Mouse (Mus musculus) CH12.LX (cell line): ENCODE measurements around the gene Rhof. TPM values are rescaled to one million over a fixed set of nuclear protein-coding genes. Genes with fewer than 3 reads are reported as not detected.

Experiments used
- DNase-seq: peaks from one replicate; pipeline ENCODE4 v3.0.0-alpha.2; 2013; ENCODE audit errors: extremely low read depth
- H3K27ac ChIP-seq: 2 replicates; pipeline ENCODE4 v1.5.1; 2012; ENCODE audit warnings: low read depth, mild to moderate bottlenecking, control low read depth, moderate library complexity; ENCODE audit not compliant: insufficient read depth
- H3K27me3 ChIP-seq: replicated peaks from 2 replicates; pipeline ENCODE3; 2012; ENCODE audit warnings: inconsistent platforms
- H3K36me3 ChIP-seq, 2 experiments: replicated peaks in 1 of 2; 2 replicates each; pipeline versions ENCODE3 to v1.6.1; 2012; ENCODE audit warnings: inconsistent platforms in 1 of 2, low read length in 1 of 2, mild to moderate bottlenecking in 1 of 2, mixed read lengths in 1 of 2, moderate library complexity in 1 of 2; ENCODE audit not compliant: control insufficient read depth in 1 of 2, insufficient read depth in 1 of 2
- H3K4me1 ChIP-seq, 2 experiments: 2 replicates each; pipeline ENCODE4 v1.6.1; 2012; ENCODE audit warnings: inconsistent platforms in 1 of 2, moderate library complexity in 1 of 2; ENCODE audit not compliant: insufficient read depth in 2 of 2, control insufficient read depth in 1 of 2
- H3K4me2 ChIP-seq: 2 replicates; pipeline ENCODE4 v1.6.1; 2012; ENCODE audit warnings: low read depth, mild to moderate bottlenecking, control low read depth; ENCODE audit not compliant: poor library complexity, insufficient read depth, severe bottlenecking
- H3K4me3 ChIP-seq, 3 experiments: fragments of 150-350 bp in 1 of 3; sonication (generic) in 1 of 3; replicated peaks in 1 of 3; 2 replicates each; pipeline versions ENCODE3 to v1.5.1; 2011 to 2012; ENCODE audit warnings: low read depth in 2 of 3, low read length in 2 of 3, mild to moderate bottlenecking in 2 of 3, moderate library complexity in 2 of 3, control low read depth in 1 of 3, improper control_type of control experiment in 1 of 3, inconsistent platforms in 1 of 3, mixed read lengths in 1 of 3; ENCODE audit not compliant: poor library complexity in 1 of 3
- H3K79me2 ChIP-seq: replicated peaks from 2 replicates; pipeline ENCODE4 v1.6.1; 2012; ENCODE audit warnings: mild to moderate bottlenecking, moderate library complexity; ENCODE audit not compliant: control insufficient read depth, poor library complexity, insufficient read depth, severe bottlenecking; ENCODE audit errors: extremely low read depth
- H3K9ac ChIP-seq: 2 replicates; pipeline ENCODE4 v1.6.1; 2012; ENCODE audit warnings: low read depth, mild to moderate bottlenecking, control low read depth, moderate library complexity; ENCODE audit not compliant: insufficient read depth
- H3K9me3 ChIP-seq: replicated peaks from 2 replicates; pipeline ENCODE3; 2012; ENCODE audit warnings: low read length, inconsistent platforms, mixed read lengths
- BHLHE40 ChIP-seq: IDR thresholded peaks from 2 replicates; pipeline ENCODE4 v1.6.1; 2011; ENCODE audit warnings: mild to moderate bottlenecking, low read depth, low read length, improper control_type of control experiment
- CHD2 ChIP-seq: IDR thresholded peaks from 2 replicates; pipeline ENCODE4 v1.6.1; 2011; ENCODE audit warnings: low read length, improper control_type of control experiment
- CTCF ChIP-seq, 2 experiments: IDR thresholded peaks in 1 of 2; conservative IDR thresholded peaks in 1 of 2; 2 replicates each; pipeline ENCODE4 v1.5.1; 2011 to 2012; ENCODE audit warnings: low read depth in 2 of 2, low read length in 2 of 2, improper control_type of control experiment in 1 of 2, inconsistent platforms in 1 of 2, mild to moderate bottlenecking in 1 of 2, moderate library complexity in 1 of 2
- E2F4 ChIP-seq: IDR thresholded peaks from 2 replicates; pipeline ENCODE4 v1.6.1; 2011; ENCODE audit warnings: low read depth, low read length, improper control_type of control experiment; ENCODE audit not compliant: insufficient replicate concordance
- ETS1 ChIP-seq: conservative IDR thresholded peaks from 2 replicates; pipeline ENCODE4 v1.6.1; 2012; ENCODE audit warnings: low read depth, mild to moderate bottlenecking, inconsistent platforms, low read length, improper control_type of control experiment, moderate library complexity
- GABPA ChIP-seq: IDR thresholded peaks from 2 replicates; pipeline ENCODE4 v1.6.1; 2012; ENCODE audit warnings: low read depth, low read length, improper control_type of control experiment, inconsistent platforms; ENCODE audit not compliant: insufficient replicate concordance
- IRF4 ChIP-seq: IDR thresholded peaks from 2 replicates; pipeline ENCODE4 v1.6.1; 2014; ENCODE audit warnings: low read depth, mild to moderate bottlenecking, inconsistent platforms, low read length, improper control_type of control experiment
- MAFK ChIP-seq: IDR thresholded peaks from 2 replicates; pipeline ENCODE4 v1.6.1; 2011; ENCODE audit warnings: low read length, improper control_type of control experiment; ENCODE audit not compliant: insufficient replicate concordance
- MAX ChIP-seq: IDR thresholded peaks from 2 replicates; pipeline ENCODE4 v1.6.1; 2011; ENCODE audit warnings: low read length, improper control_type of control experiment
- MAZ ChIP-seq: IDR thresholded peaks from 2 replicates; pipeline ENCODE4 v1.6.1; 2012; ENCODE audit warnings: low read depth, mild to moderate bottlenecking, inconsistent platforms, low read length, improper control_type of control experiment, moderate library complexity
- NELFE ChIP-seq: IDR thresholded peaks from 2 replicates; pipeline ENCODE4 v1.6.1; 2011; ENCODE audit warnings: low read depth, low read length, improper control_type of control experiment
- NRF1 ChIP-seq: IDR thresholded peaks from 2 replicates; pipeline ENCODE4 v1.6.1; 2014; ENCODE audit warnings: low read depth, mild to moderate bottlenecking, inconsistent platforms, low read length, improper control_type of control experiment, moderate library complexity
- PAX5 ChIP-seq: IDR thresholded peaks from 2 replicates; pipeline ENCODE4 v1.6.1; 2012; ENCODE audit warnings: low read length, inconsistent platforms, mixed read lengths
- POLR2A ChIP-seq: IDR thresholded peaks from 2 replicates; pipeline ENCODE4 v1.6.1; 2011; ENCODE audit warnings: low read depth, mild to moderate bottlenecking, improper control_type of control experiment, low read length
- POLR2AphosphoS2 ChIP-seq: IDR thresholded peaks from 2 replicates; pipeline ENCODE4 v1.6.1; 2011; ENCODE audit warnings: low read depth, low read length, improper control_type of control experiment
- RAD21 ChIP-seq: IDR thresholded peaks from 2 replicates; pipeline ENCODE4 v1.6.1; 2011; ENCODE audit warnings: low read depth, mild to moderate bottlenecking, low read length, improper control_type of control experiment, moderate library complexity
- SIN3A ChIP-seq: IDR thresholded peaks from 2 replicates; pipeline ENCODE4 v1.6.1; 2012; ENCODE audit warnings: low read length, improper control_type of control experiment, inconsistent platforms
- SMC3 ChIP-seq: IDR thresholded peaks from 2 replicates; pipeline ENCODE4 v1.6.1; 2011; ENCODE audit warnings: low read depth, low read length, improper control_type of control experiment
- TBP ChIP-seq: conservative IDR thresholded peaks from 2 replicates; pipeline ENCODE4 v1.6.1; 2011; ENCODE audit warnings: low read depth, low read length, improper control_type of control experiment
- TCF12 ChIP-seq: IDR thresholded peaks from 2 replicates; pipeline ENCODE4 v1.6.1; 2014; ENCODE audit warnings: low read depth, mild to moderate bottlenecking, inconsistent platforms, low read length, improper control_type of control experiment
- USF1 ChIP-seq: IDR thresholded peaks from 2 replicates; pipeline ENCODE4 v1.6.1; 2014; ENCODE audit warnings: low read depth, mild to moderate bottlenecking, inconsistent platforms, low read length, improper control_type of control experiment
- ZC3H11A ChIP-seq: IDR thresholded peaks from 2 replicates; pipeline ENCODE4 v1.6.1; 2012; ENCODE audit warnings: low read depth, mild to moderate bottlenecking, inconsistent platforms, low read length, improper control_type of control experiment
- ZKSCAN1 ChIP-seq: IDR thresholded peaks from 2 replicates; pipeline ENCODE4 v1.6.1; 2012; ENCODE audit warnings: low read depth, inconsistent platforms, low read length, improper control_type of control experiment, borderline replicate concordance
- dilution Hi-C: fragments of 300-500 bp; cut with MboI; formaldehyde crosslinking; loops from 2 replicates; pipeline ENCODE4 v1.14.3; 2020; ENCODE audit warnings: low sequenced_read_pairs; ENCODE audit not compliant: extremely low pct_unique_long_range_greater_than_20kb, extremely low pct_ligation_motif_present
- in situ Hi-C: fragments of 300-500 bp; cut with MboI; formaldehyde crosslinking; loops from 3 replicates; pipeline ENCODE4 v1.14.3; 2019; ENCODE audit warnings: low sequenced_read_pairs, low pct_ligation_motif_present, low pct_unique_long_range_greater_than_20kb, mixed read lengths
- polyA plus RNA-seq: library from polyadenylated mRNA; unstranded; fragments of >175 nt; gene quantifications from 2 replicates; pipeline ENCODE4 v1.2.1, GENCODE M21; 2012; ENCODE audit warnings: low read depth; ENCODE audit not compliant: insufficient read length
- total RNA-seq, 2 experiments: library from RNA; depleted of rRNA; stranded (reverse); fragments of 300-350 nt in 1 of 2; fragments of >200 nt in 1 of 2; gene quantifications; 2 replicates each; pipeline ENCODE4 v1.2.3; 2012 to 2014

Gene Rhof
- total and polyA plus RNA-seq, 3 experiments: 33.6 to 56.9 (median 45.4) TPM

DNA sequence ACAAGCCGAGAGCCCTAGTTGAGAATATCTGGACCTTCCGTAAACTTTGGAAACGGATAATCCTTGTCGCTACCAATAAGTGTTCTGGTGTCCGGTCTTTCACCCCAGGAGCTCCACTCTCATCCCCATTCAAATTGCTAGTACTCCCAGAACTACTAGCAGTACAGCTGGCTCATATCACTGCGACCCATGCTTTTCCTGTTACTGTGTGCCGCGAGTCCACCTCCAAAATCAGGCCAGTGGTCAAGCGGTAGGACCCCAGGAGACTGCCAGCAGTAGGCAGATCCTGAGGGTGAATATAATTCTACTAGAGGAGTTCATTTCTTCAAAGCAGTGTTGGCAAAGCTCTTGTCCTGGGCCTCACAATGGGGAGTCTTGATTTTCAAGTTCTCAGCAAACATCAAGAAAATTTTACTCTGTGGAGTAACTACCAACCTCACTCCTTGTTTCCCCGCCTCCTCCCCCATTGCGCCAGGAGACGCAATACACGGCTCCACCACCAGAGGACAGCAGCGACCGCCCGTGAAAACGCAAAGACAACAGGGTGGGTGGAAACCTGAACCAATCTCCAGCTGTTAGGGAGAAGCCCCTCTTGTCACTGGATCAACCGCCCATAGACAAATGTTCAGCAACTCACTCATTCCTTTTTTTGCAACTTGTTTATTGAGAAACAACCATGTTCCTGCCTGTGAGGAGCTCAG, 741 bp upstream of the Rhof start:
- no peak overlapping the region for H3K4me3 ChIP-seq
- dilution Hi-C loops: no loop called here
- peaks cover 10 to 81% of the 10 kb centered on the region in 2 experiments for H3K4me1 ChIP-seq
- no peak overlapping the region for H3K4me2 ChIP-seq
- H3K9ac ChIP-seq: no peak overlapping the region
- H3K79me2 ChIP-seq: peaks cover 45% of the 10 kb centered on the region
- peaks cover 25 to 57% of the 10 kb centered on the region in 2 experiments for H3K36me3 ChIP-seq
- DNase-seq: peak; percentile 70
- H3K9me3 ChIP-seq: no peaks in the 10 kb centered on the region
- in situ Hi-C loops: loop anchor here (5.0 kb wide), 1 partner anchor 71 kb away; no protein-coding TSS in a partner anchor
- no peaks in the 10 kb centered on the region for H3K27me3 ChIP-seq
- H3K27ac ChIP-seq: peak overlapping the region; percentile 29; the same call in 1 of the 2 replicates
- TF ChIP-seq PAX5 (no peak), E2F4 (no peak), GABPA (no peak), TCF12 (0 out of 2 replicates have a peak, but pooled peaks have one; percentile 24), ZC3H11A (peak; percentile 61), MAFK (no peak), CTCF (conservative IDR thresholded peaks at IDR 0.05 in 1 of 2, IDR thresholded peaks at IDR 0.05 in 1 of 2; ENCODE audit: low read depth in 2 of 2, low read length in 2 of 2) (peak; percentile 92 to 99), MAX (0 out of 2 replicates have a peak, but pooled peaks have one; percentile 1), ETS1 (no peak), POLR2AphosphoS2 (no peak), RAD21 (peak; percentile 93), NELFE (peak; percentile 56; the same call in 1 of the 2 replicates), NRF1 (no peak), POLR2A (no peak), SMC3 (peak; percentile 98), BHLHE40 (no peak; the same call in 1 of the 2 replicates), IRF4 (peak; percentile 13; the same call in 1 of the 2 replicates), MAZ (peak; percentile 76; the same call in 1 of the 2 replicates), CHD2 (peak; percentile 74), SIN3A (0 out of 2 replicates have a peak, but pooled peaks have one; percentile 79), TBP (no peak)
- TF ChIP-seq, all 38 proteins: peak for 11

- dilution Hi-C loops: no loop called here
- H3K4me1 ChIP-seq: peaks cover 10 to 84% of the 10 kb centered on the region in 2 experiments
- H3K27ac ChIP-seq: peak overlapping the region; percentile 98; the same call in 1 of the 2 replicates
- peak overlapping the region; percentile 72 to 98 (median 79) for H3K4me3 ChIP-seq
- peak overlapping the region; percentile 72 for H3K9ac ChIP-seq
- H3K79me2 ChIP-seq: peaks cover 47% of the 10 kb centered on the region
- H3K36me3 ChIP-seq: peaks cover 18 to 42% of the 10 kb centered on the region in 2 experiments
- H3K9me3 ChIP-seq: no peaks in the 10 kb centered on the region
- H3K4me2 ChIP-seq: peak overlapping the region; percentile 87
- H3K27me3 ChIP-seq: no peaks in the 10 kb centered on the region
- no peak for TF ChIP-seq ZKSCAN1
- TF ChIP-seq USF1: no peak
- TF ChIP-seq MAZ: no peak
- TF ChIP-seq, all 38 proteins: peak for 0
- DNase-seq: no peak
- in situ Hi-C loops: loop anchor here (5.0 kb wide), 1 partner anchor 68 kb away; no protein-coding TSS in a partner anchor
Observed at GRCm38 (mm10) chr5:123130814-123131148, 1.7 kb downstream of the Rhof start.
